Comparison of ENCODE assay signal across 6 mouse cellular contexts in the genomic region with DNA sequence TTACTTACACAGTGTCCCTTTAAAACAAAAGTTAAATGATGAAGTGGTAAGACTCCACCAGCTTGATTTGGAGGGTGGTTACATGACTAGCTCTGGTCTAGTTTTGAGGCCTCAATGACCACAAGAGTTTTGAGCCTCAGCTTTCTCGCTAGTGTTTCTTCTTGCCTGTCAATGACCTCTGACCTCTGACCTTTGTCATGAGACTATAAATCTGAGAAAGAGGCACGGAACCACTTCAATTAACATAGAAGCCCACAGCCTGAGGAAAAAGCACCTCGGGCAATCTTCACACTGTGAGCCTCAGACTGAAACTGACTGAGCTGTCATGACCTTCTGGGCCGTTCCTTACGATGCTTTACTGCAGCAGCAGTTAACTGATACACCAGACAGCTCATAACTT.
"Had no signal": no experiment of that assay in that cellular context is flagged by ENCODE, and none has a peak within 500 bp of the region (broad histone marks: within the 10 kb centered on the region; RNA-seq: fewer than 3 reads in every experiment).

No protein-coding gene starts in this region.

- DNase-seq: kidney, postnatal 14 days; lung, embryonic 14.5 days; lung, postnatal 10 days; right cerebral cortex, adult 18-20 months; right cerebral cortex, postnatal 25 days; thymus, postnatal 36 days had no signal
